Mouse (Mus musculus): ENCODE results near the gene Sumo3.

The Sumo3 gene

GRCm38 (mm10) chr10:77627497-77627896 lies 21.6 kb downstream of the Sumo3 start:
- DNase-seq = peak; percentile 61

- DNase-seq = no peak
These were observed 23.3 kb downstream of the Sumo3 start for GRCm38 (mm10) chr10:77629163-77629562.

- no peak for DNase-seq
These were observed 24.1 kb downstream of the Sumo3 start for GRCm38 (mm10) chr10:77629970-77630369.

DNA sequence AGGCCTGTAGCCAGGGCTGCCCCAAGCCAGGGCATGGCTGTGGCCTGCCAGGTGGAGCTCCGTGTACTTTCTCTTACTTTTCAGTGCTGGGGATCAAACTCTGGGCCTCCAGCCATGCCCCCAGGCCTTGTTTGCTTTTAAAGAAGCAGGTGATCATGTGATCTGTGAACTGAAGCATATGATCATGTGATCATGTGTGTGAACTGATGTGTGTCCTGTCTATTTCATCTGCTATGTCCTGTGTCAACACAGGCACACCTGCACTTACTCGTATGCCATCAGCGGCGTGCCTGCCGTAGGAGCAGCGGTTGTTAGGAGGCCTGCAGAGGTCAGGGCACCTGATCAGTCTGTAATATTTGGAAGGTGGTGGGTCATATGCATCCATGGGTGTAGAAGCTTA lies 28.1 kb downstream of the Sumo3 start:
- peak; percentile 38 for DNase-seq

GRCm38 (mm10) chr10:77634452-77635231 lies 28.7 kb downstream of the Sumo3 start:
- DNase-seq = no peak

DNA sequence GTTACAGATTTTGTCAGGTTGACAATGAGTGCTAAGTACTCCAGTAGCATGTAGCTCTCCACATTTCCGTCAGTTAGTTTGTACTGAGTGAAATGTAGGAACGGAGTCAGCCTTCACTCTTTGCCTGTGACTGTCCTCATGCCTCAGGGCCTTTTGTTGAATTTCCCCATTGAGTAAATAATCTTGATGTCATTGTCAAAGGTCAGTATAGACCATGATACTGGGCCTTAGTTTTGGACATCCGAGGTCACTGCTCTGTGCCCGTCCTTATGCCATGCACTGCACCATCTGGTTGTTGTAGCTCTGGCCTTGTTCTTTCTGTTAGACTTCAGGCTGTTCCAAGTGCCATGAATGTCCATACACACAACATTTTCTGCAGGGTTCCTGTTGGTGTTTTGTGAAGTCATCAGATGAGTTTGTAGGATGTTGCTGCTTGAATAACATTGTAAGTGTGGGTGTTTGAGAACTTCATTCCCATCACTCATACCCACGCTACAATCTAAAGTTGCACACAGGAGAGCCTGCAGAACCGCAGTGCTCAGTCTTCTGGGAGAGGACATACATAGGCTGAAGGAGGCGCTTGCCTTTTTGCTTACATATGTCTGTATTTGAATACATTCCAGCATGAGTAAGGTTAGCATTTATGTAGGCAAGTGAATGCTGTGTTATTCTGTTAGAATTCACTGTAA lies 30.5 kb downstream of the Sumo3 start:
- DNase-seq = no peak

- peak; percentile 23 for DNase-seq
These were observed 33.1 kb downstream of the Sumo3 start for GRCm38 (mm10) chr10:77638956-77639355.

- no peak for DNase-seq
These were observed 37.3 kb downstream of the Sumo3 start for GRCm38 (mm10) chr10:77643160-77643559.

DNA sequence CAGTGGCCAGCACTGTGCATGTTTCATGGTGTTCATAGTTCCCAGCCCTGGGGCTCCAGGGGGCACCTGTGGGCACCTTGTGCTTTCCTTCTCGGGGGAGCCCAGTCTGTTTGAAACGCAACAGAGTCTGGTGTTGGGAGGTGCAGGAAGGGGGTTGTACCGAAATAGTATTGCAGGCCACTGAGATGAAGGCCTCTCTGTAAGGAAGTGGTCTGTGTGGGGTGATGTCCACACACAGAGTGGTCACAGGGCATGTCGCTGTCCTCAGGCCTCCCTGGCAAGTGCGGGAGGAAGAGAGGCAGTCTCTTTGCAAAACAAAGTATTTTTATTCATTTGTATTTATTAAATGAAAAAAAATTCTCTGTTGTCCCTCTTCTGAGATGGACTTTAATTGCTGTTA lies 39.7 kb downstream of the Sumo3 start:
- no peak for DNase-seq

GRCm38 (mm10) chr10:77647461-77647860 lies 41.6 kb downstream of the Sumo3 start:
- DNase-seq = no peak

GRCm38 (mm10) chr10:77647901-77648300 lies 42.0 kb downstream of the Sumo3 start:
- no peak for DNase-seq

DNA sequence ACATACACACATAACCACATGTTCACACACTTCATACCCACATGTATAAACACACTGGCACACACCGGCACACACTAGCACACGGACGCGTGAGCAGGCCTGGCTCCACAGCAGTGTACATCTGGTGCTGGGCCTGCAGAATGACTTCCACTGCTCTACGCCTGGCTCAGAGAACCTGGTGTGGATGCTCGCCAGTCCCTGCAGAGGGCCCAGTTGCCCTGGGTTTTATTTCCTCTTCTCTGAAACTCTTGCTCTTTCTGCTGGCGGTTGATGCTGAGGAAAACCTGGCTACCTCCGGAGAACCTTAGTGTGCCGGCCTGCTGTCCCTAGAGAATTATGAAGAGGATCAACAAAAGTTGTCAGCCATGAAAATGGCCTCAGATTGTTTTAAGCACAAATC lies 46.1 kb downstream of the Sumo3 start:
- no peak for DNase-seq

- DNase-seq = peak; percentile 39
These were observed 52.5 kb downstream of the Sumo3 start for GRCm38 (mm10) chr10:77658286-77658994.

- DNase-seq = no peak
These were observed 58.2 kb downstream of the Sumo3 start for GRCm38 (mm10) chr10:77663949-77664665.

GRCm38 (mm10) chr10:77666342-77666741 lies 60.4 kb downstream of the Sumo3 start:
- no peak for DNase-seq

DNA sequence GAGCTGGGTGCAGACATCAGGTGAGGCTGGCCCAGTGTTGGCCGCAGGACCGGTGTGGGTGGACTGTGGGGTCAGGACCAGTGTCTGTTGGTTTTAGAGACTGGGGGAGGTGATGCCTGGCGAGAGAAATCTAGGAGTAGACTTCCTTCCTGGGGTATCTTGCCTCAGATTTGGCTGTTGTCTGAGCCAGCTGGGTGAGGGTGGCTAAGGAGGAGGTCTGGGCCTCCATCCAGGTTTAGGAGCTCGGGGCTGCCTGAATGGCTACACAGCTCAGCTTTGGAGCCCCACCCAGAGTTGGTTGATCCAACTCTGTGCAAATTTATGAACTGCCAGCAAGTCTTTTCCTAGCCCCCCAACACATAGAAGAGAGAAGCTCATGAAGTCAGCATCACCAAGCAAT lies 61.5 kb downstream of the Sumo3 start:
- DNase-seq = no peak
